Mouse (Mus musculus) ES-Bruce4 (cell line): ENCODE results near the gene Hs1bp3.

Experiments used
- CTCF ChIP-seq: IDR thresholded peaks from one replicate; pipeline ENCODE4 v1.8.1; 2011; ENCODE audit warnings: low read depth, low read length
- EP300 ChIP-seq: IDR thresholded peaks from 2 replicates; pipeline ENCODE4 v1.6.1; 2011; ENCODE audit warnings: low read depth, low read length; ENCODE audit not compliant: insufficient read depth

GRCm38 (mm10) chr12:8271405-8271804 is 41.8 kb upstream of the Hs1bp3 start:
- no peak for TF ChIP-seq CTCF
- no peak for TF ChIP-seq EP300
